Mouse (Mus musculus) kidney, postnatal 0 days (tissue): ENCODE results near the gene E130208F15Rik. TPM values are rescaled to one million over a fixed set of nuclear protein-coding genes. Genes with fewer than 3 reads are reported as not detected.

Experiments
- ATAC-seq: fragments of 200-750 bp; cut with Nextera tagmentation; replicated peaks from 2 replicates; pipeline ENCODE4 v1.8.0; 2017; ENCODE audit warnings: low read depth, moderate number of reproducible peaks, moderate TSS enrichment, moderate library complexity; ENCODE audit not compliant: low FRiP score
- DNase-seq: peaks from one replicate; pipeline ENCODE4 v3.0.0-alpha.2; 2016; ENCODE audit warnings: low spot score
- H3K27ac ChIP-seq: fragments of 300-500 bp; sonication (generic); 2 replicates; pipeline ENCODE4 v1.5.1; 2014; ENCODE audit warnings: mild to moderate bottlenecking
- H3K27me3 ChIP-seq: fragments of 300-500 bp; sonication (generic); 2 replicates; pipeline ENCODE4 v1.6.1; 2014; ENCODE audit warnings: low read length, mixed read lengths; ENCODE audit not compliant: insufficient read depth
- H3K36me3 ChIP-seq: fragments of 300-500 bp; sonication (generic); 2 replicates; pipeline ENCODE4 v1.6.1; 2014; ENCODE audit warnings: low read length, mixed read lengths; ENCODE audit not compliant: insufficient read depth
- H3K4me1 ChIP-seq: fragments of 300-500 bp; sonication (generic); replicated peaks from 2 replicates; pipeline ENCODE4 v1.6.1; 2014; ENCODE audit warnings: antibody characterized with exemption, low read length, mixed read lengths; ENCODE audit not compliant: insufficient read depth
- H3K4me2 ChIP-seq: fragments of 300-500 bp; sonication (generic); 2 replicates; pipeline ENCODE4 v1.6.1; 2014; ENCODE audit warnings: mild to moderate bottlenecking, low read length, moderate library complexity, mixed read lengths
- H3K4me3 ChIP-seq: fragments of 300-500 bp; sonication (generic); replicated peaks from 2 replicates; pipeline ENCODE4 v1.5.1; 2014; ENCODE audit warnings: low read depth, low read length
- H3K9ac ChIP-seq: fragments of 300-500 bp; sonication (generic); 2 replicates; pipeline ENCODE4 v1.6.1; 2014; ENCODE audit warnings: low read depth, low read length
- H3K9me3 ChIP-seq: fragments of 300-500 bp; sonication (generic); replicated peaks from 2 replicates; pipeline ENCODE4 v1.6.1; 2016; ENCODE audit warnings: low read length, inconsistent platforms, mixed read lengths
- CTCF ChIP-seq: IDR thresholded peaks from 2 replicates; pipeline ENCODE4 v1.5.1; 2016; ENCODE audit warnings: antibody characterized with exemption, low read depth, mild to moderate bottlenecking, moderate library complexity
- WGBS: fragments of 180-500 bp; shearing (Covaris S2); extraction: QIAGEN DNeasy Blood & Tissue Kit; methylation state at CpG from one replicate; pipeline ENCODE4 v1.1.7; 2014; 5-methylcytosine and 5-hydroxymethylcytosine counted together
- polyA plus RNA-seq: library from polyadenylated mRNA; unstranded; fragments of >200 nt; fragmentation: Nextera tagmentation; extraction: Ambion mirVana; gene quantifications from 2 replicates; pipeline ENCODE4 v1.2.1, GENCODE M21; 2015

E130208F15Rik gene
- polyA plus RNA-seq, 1 experiment from 2014 or later: not detected

- Histone ChIP-seq H3K27me3 (no peaks in the 10 kb centered on the region), H3K4me1 (peaks cover 5% of the 10 kb centered on the region; the same call in 1 of the 2 replicates), H3K36me3 (no peaks in the 10 kb centered on the region), H3K9me3 (no peaks in the 10 kb centered on the region), H3K4me2 (peak overlapping the region; percentile 91), H3K27ac (peak overlapping the region; percentile 91), H3K4me3 (peak overlapping the region; percentile 70), H3K9ac (peak overlapping the region; percentile 51)
- ATAC-seq: no peak
- DNase-seq: no peak
- TF ChIP-seq CTCF: no peak
- 25% methylated on average over 6 of the region's 6 CpGs for WGBS
These were observed 1.3 kb downstream of the E130208F15Rik start for GRCm38 (mm10) chr7:30322865-30323264.

DNA sequence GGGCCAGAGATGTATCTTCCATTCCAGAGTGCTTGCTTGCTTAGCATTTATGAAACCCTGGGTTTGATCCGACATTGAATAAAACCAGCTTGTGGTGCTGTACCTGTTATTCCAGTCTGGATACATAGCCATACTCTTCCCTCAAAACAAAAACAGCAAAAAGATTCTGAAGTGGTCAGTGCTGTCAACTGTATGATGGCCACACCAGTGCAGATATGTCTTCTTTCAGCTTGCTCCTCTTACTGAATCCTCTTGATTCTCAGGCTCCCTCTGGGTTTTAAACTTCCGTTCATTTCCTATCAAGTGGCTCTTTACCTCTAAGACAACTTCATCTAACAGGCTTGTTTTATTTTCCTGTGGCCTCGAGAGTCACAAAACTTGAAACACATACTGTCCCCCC lies 2.3 kb downstream of the E130208F15Rik start, which contains the start of gene Sdhaf1:
TSS of gene Sdhaf1 (minus strand) at position 101 of the 400 bp plus-strand sequence.
- Histone ChIP-seq H3K27me3 (no peaks in the 10 kb centered on the region), H3K27ac (peak within 1 kb of the TSS; percentile 91), H3K9me3 (no peaks in the 10 kb centered on the region), H3K9ac (peak within 1 kb of the TSS; percentile 51), H3K4me3 (peak within 1 kb of the TSS; percentile 70), H3K4me1 (peaks cover 5% of the 10 kb centered on the region; the same call in 1 of the 2 replicates), H3K4me2 (peak within 1 kb of the TSS; percentile 91), H3K36me3 (no peaks in the 10 kb centered on the region)
- TF ChIP-seq CTCF: no peak
- 82% methylated on average over 3 of the region's 3 CpGs for WGBS
- ATAC-seq (no peak), DNase-seq (no peak)

DNA sequence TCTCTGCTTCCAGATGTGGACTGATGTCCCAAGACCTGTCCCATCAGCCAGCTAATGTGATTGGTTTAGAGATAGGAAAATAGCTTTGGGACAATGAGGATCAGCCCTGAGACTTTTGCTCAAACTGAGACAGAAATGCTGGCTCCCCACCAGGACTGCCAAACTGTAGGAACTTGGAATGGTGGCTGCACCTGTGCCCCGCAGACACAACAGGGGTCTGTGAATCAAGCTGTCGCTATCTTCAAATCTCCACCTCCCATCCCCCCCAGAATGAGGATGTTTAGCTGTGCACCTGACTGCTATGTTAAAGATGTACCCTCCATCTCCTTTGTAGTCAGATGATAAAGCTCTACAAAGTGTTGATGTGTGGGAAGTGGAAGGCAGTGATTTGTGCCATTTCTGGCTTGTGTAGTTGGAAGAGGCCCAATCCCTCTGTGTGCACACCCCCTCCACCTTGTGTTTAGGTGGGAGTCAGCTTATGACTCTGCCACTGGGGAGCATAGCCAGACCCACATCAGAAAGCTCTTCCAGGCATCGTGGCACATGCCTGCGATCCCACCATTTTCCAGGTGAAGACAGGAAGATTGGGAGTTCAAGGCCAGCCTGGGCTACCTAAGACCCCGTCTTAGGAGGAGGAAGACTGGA lies 2.9 kb downstream of the E130208F15Rik start:
- no peaks in the 10 kb centered on the region for H3K27me3 ChIP-seq
- ATAC-seq (no peak), DNase-seq (no peak)
- H3K4me2 ChIP-seq: no peak overlapping the region
- no peaks in the 10 kb centered on the region for H3K36me3 ChIP-seq
- no peak overlapping the region for H3K4me3 ChIP-seq
- no peak for TF ChIP-seq CTCF
- no peak overlapping the region for H3K9ac ChIP-seq
- WGBS: 84% methylated on average over 5 of the region's 5 CpGs
- peaks cover 5% of the 10 kb centered on the region; the same call in 1 of the 2 replicates for H3K4me1 ChIP-seq
- no peak overlapping the region for H3K27ac ChIP-seq
- H3K9me3 ChIP-seq: no peaks in the 10 kb centered on the region

GRCm38 (mm10) chr7:30325364-30325763 lies 3.8 kb downstream of the E130208F15Rik start:
- ATAC-seq: no peak
- peaks cover 5% of the 10 kb centered on the region; the same call in 1 of the 2 replicates for H3K4me1 ChIP-seq
- DNase-seq: peak; percentile 35
- H3K9me3 ChIP-seq: no peaks in the 10 kb centered on the region
- no peaks in the 10 kb centered on the region for H3K36me3 ChIP-seq
- H3K9ac ChIP-seq: no peak overlapping the region
- no peak overlapping the region for H3K27ac ChIP-seq
- H3K4me3 ChIP-seq: no peak overlapping the region
- 57% methylated on average over 2 of the region's 2 CpGs for WGBS
- no peak overlapping the region for H3K4me2 ChIP-seq
- no peaks in the 10 kb centered on the region for H3K27me3 ChIP-seq
- TF ChIP-seq CTCF: peak; percentile 75

DNA sequence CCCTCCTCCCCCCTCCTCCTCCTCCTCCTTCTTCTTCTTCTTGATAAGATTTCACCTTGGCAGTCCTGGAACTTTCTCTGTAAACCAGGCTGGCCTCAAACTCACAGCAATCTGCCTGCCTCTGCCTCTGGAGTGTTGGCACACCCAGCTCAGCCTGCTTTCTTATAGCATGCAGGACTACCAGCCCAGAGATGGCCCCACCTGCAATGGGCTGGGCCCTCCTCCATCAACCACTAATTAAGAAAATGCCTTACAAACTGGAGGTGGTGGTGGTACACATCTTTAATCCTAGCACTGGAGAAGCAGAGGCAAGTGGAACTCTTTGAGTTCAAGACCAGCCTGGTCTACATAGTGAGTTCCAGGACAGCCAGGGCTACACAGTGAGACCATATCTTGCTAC lies 4.9 kb downstream of the E130208F15Rik start:
- Histone ChIP-seq H3K27ac (no peak overlapping the region), H3K4me3 (no peak overlapping the region), H3K36me3 (no peaks in the 10 kb centered on the region), H3K4me2 (no peak overlapping the region), H3K27me3 (no peaks in the 10 kb centered on the region), H3K9ac (no peak overlapping the region), H3K4me1 (peaks cover 5% of the 10 kb centered on the region; the same call in 1 of the 2 replicates), H3K9me3 (no peaks in the 10 kb centered on the region)
- no peak for TF ChIP-seq CTCF
- DNase-seq (no peak), ATAC-seq (no peak)

DNA sequence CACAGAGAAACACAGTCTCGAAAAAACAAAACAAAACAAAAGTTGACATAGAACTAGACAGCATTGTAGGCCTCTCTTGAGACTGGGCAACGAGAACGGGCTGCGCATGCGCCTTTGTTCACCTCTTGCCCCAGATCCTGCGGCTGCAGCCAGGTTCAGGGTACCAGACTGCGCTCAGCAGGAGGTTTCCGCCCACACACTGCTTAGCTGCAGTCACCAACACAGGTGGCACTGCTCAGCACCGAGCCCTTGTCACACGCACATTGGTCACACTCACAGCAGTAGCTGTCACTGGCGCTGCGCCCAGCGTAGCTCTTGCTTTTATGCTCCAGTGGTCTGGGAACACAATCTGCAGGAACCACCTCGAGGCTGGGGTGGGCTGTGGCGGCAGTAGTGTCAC lies 5.6 kb downstream of the E130208F15Rik start:
- ATAC-seq (peak; percentile 59), DNase-seq (peak; percentile 77)
- Histone ChIP-seq H3K4me1 (peaks cover 5% of the 10 kb centered on the region; the same call in 1 of the 2 replicates), H3K4me2 (no peak overlapping the region), H3K27ac (peak overlapping the region; percentile 31; the same call in 1 of the 2 replicates), H3K4me3 (no peak overlapping the region), H3K36me3 (no peaks in the 10 kb centered on the region), H3K9ac (no peak overlapping the region), H3K9me3 (no peaks in the 10 kb centered on the region), H3K27me3 (no peaks in the 10 kb centered on the region)
- TF ChIP-seq CTCF: no peak
- 27% methylated on average over 15 of the region's 15 CpGs for WGBS

DNA sequence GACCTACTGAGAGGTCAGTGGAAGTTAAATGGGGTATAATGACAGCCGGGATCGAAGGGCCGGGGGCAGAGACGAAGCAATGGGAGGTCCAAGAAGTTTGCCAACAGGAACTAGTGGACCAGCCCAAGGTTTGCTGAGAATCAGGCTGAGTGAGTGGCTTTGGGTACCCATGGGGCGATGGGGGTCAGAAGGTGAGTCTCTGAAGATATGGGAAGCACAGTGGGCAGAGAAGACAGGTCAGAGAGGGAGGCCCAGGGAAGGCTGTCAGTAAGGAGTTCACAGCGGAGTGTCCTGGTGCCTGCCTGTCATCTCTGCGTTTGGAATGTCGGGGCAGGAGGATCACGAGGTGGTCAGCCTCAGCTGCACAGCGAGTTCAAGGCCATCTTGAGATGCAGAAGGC lies 6.8 kb downstream of the E130208F15Rik start:
- ATAC-seq (no peak), DNase-seq (no peak)
- no peak overlapping the region for H3K4me3 ChIP-seq
- H3K27me3 ChIP-seq: no peaks in the 10 kb centered on the region
- TF ChIP-seq CTCF: no peak
- no peak overlapping the region for H3K27ac ChIP-seq
- H3K4me2 ChIP-seq: no peak overlapping the region
- 0 out of 2 replicates have a peak, but pooled peaks cover 5% of the 10 kb centered on the region for H3K4me1 ChIP-seq
- 32% methylated on average over 10 of the region's 10 CpGs for WGBS
- H3K9ac ChIP-seq: no peak overlapping the region
- H3K9me3 ChIP-seq: no peaks in the 10 kb centered on the region
- no peaks in the 10 kb centered on the region for H3K36me3 ChIP-seq
